ENCODE assay signal across 26 mouse cellular contexts in genomic region chr7:90270141-90270540, GRCm38 (mm10). TPM values are rescaled to one million over a fixed set of nuclear protein-coding genes. Genes with fewer than 3 reads are reported as not detected.
"Had no signal": no experiment of that assay in that cellular context is flagged by ENCODE, and none has a peak within 500 bp of the region (broad histone marks: within the 10 kb centered on the region; RNA-seq: fewer than 3 reads in every experiment).

No protein-coding gene starts in this region.

- H3K36me3 ChIP-seq: midbrain, embryonic 10.5 days; midbrain, embryonic 12.5 days; neural tube, embryonic 13.5 days; neural tube, embryonic 15.5 days; stomach, embryonic 15.5 days had no signal

- H3K27ac ChIP-seq: liver, embryonic 14.5 days; midbrain, embryonic 10.5 days; midbrain, embryonic 12.5 days; neural tube, embryonic 13.5 days; neural tube, embryonic 15.5 days; stomach, embryonic 15.5 days; stomach, postnatal 0 days had no signal

- H3K27me3 ChIP-seq: midbrain, embryonic 12.5 days; neural tube, embryonic 13.5 days; neural tube, embryonic 15.5 days; stomach, embryonic 15.5 days had no signal

- H3K9me3 ChIP-seq: midbrain, embryonic 10.5 days; midbrain, embryonic 12.5 days; neural tube, embryonic 13.5 days; neural tube, embryonic 15.5 days; stomach, embryonic 15.5 days had no signal

- DNase-seq: lung, adult 18-20 months; lung, embryonic 14.5 days; lung, postnatal 10 days; lung, postnatal 4 days; midbrain, embryonic 14.5 days; retina, postnatal 1 day; right cerebral cortex, adult 18-20 months; right cerebral cortex, postnatal 25 days; right cerebral cortex, postnatal 4 days; spleen, adult 18-20 months; thymus, adult 2 months; thymus, postnatal 36 days had no signal

- H3K4me2 ChIP-seq: lung, embryonic 14.5 days; midbrain, embryonic 12.5 days; neural tube, embryonic 13.5 days; neural tube, embryonic 15.5 days; stomach, embryonic 15.5 days had no signal

- ATAC-seq: midbrain, embryonic 16.5 days had no signal

- H3K4me3 ChIP-seq: midbrain, embryonic 10.5 days; midbrain, embryonic 12.5 days; myocyte; neural tube, embryonic 13.5 days; neural tube, embryonic 15.5 days; stomach, embryonic 15.5 days had no signal

- H3K9ac ChIP-seq: liver, embryonic 14.5 days; lung, embryonic 14.5 days; midbrain, embryonic 12.5 days; neural tube, embryonic 13.5 days; neural tube, embryonic 15.5 days; stomach, embryonic 15.5 days had no signal

RNA-seq across cellular contexts. Expression of gene Ccdc83, which starts 4.6 kb away (rescaled TPM):
- total RNA-seq: megakaryocyte-erythroid progenitor cell, adult 5-6 weeks had no signal
- polyA plus RNA-seq: liver, embryonic 14.5 days; liver, embryonic 16.5 days; lung, embryonic 14.5 days; lung, embryonic 16.5 days; midbrain, embryonic 10.5 days; midbrain, embryonic 12.5 days; midbrain, embryonic 14.5 days; midbrain, embryonic 16.5 days; neural tube, embryonic 11.5 days; neural tube, embryonic 13.5 days; neural tube, embryonic 15.5 days; small intestine, adult 2 months; stomach, embryonic 15.5 days; stomach, postnatal 0 days; thymus, adult 2 months had no signal
